Mouse (Mus musculus) forebrain, embryonic 10.5 days (tissue): ENCODE results near the gene Lpar1. TPM values are rescaled to one million over a fixed set of nuclear protein-coding genes. Genes with fewer than 3 reads are reported as not detected.

ENCODE experiments used
- DNase-seq: peaks from one replicate; pipeline ENCODE4 v3.0.0-alpha.2; 2017; ENCODE audit warnings: low spot score; ENCODE audit errors: extremely low spot score
- H3K27ac ChIP-seq: fragments of 300-500 bp; sonication (generic); 2 replicates; pipeline ENCODE4 v1.5.1; 2016; ENCODE audit warnings: mild to moderate bottlenecking
- H3K27me3 ChIP-seq: fragments of 300-500 bp; sonication (generic); 2 replicates; pipeline ENCODE4 v1.6.1; 2016; ENCODE audit warnings: mild to moderate bottlenecking; ENCODE audit not compliant: poor library complexity, severe bottlenecking
- H3K36me3 ChIP-seq: fragments of 300-500 bp; sonication (generic); replicated peaks from 2 replicates; pipeline ENCODE4 v1.6.1; 2016; ENCODE audit warnings: mild to moderate bottlenecking, moderate library complexity
- H3K4me1 ChIP-seq: fragments of 300-500 bp; sonication (generic); 2 replicates; pipeline ENCODE4 v1.6.1; 2016
- H3K4me3 ChIP-seq: fragments of 300-500 bp; sonication (generic); 2 replicates; pipeline ENCODE4 v1.5.1; 2016; ENCODE audit warnings: mild to moderate bottlenecking, moderate library complexity
- H3K9me3 ChIP-seq: fragments of 300-500 bp; sonication (generic); 2 replicates; pipeline ENCODE4 v1.6.1; 2016; ENCODE audit warnings: mild to moderate bottlenecking, moderate library complexity
- WGBS: fragments of 180-500 bp; shearing (Covaris S2); methylation state at CpG from one replicate; pipeline ENCODE4 v1.1.7; 2016; 5-methylcytosine and 5-hydroxymethylcytosine counted together
- microRNA-seq: library from miRNA; unstranded; fragments of <30 nt; microRNA quantifications from one replicate; pipeline ENCODE4, GENCODE M21; 2017
- polyA plus RNA-seq: library from polyadenylated mRNA; unstranded; fragments of >200 nt; fragmentation: Nextera tagmentation; extraction: Ambion mirVana; gene quantifications from 2 replicates; pipeline ENCODE4 v1.2.1, GENCODE M21; 2016

Lpar1 gene
- polyA plus RNA-seq, 1 experiment from 2014 or later: 60.9 TPM

DNA sequence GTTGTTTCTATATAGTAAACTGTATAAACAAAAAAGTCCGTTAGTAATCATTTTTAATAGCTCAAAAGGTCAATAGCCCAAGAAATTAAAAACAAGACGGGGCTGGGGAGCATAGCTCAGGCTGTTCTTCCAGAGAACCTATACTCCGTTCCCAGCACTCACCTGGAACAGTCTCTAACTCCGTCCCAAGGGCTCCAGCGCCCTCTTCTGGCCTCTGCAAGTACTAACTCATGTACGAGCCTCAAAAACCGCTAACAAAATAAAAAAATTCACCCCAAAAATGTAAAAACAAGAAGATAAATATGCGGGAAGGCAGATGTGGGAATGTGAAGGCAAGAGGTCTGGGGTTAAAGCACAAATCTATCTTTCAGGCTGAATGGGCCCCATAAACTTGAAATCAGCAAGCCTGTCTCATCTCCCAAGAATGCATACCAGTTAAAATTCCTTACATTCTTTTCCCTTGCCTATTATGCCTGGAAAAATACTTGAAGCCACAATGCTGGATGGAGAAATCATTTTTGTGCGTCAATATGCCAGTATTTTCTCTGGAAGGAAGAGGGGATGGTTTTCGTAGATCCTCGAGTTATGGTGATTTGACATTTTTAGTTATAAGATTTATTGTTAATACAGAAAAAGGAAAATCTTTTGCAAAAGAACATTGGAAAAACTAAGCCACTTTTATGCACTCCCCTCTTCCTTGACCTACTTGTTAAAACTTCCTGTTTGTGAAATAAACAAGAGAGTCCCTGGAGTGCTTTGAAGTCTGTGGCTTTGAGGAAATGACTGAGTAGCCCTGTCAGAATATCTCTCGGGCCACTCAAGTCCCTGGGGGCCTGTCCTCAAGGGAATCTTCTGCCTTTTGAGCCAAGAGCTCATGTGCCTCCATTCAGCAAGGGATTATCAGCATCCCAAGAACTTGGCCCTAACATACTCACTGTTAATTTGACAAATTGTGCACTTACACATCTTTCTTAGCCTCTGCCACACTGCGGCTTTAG is 140.2 kb downstream of the Lpar1 start:
- peaks cover 3% of the 10 kb centered on the region; the same call in 1 of the 2 replicates for H3K4me1 ChIP-seq
- peaks cover 4% of the 10 kb centered on the region; the same call in 1 of the 2 replicates for H3K9me3 ChIP-seq
- H3K36me3 ChIP-seq: no peaks in the 10 kb centered on the region
- no peaks in the 10 kb centered on the region for H3K27me3 ChIP-seq
- DNase-seq: no peak
- 82% methylated on average over 13 of the region's 13 CpGs for WGBS
- no peak overlapping the region for H3K4me3 ChIP-seq
- H3K27ac ChIP-seq: no peak overlapping the region

DNA sequence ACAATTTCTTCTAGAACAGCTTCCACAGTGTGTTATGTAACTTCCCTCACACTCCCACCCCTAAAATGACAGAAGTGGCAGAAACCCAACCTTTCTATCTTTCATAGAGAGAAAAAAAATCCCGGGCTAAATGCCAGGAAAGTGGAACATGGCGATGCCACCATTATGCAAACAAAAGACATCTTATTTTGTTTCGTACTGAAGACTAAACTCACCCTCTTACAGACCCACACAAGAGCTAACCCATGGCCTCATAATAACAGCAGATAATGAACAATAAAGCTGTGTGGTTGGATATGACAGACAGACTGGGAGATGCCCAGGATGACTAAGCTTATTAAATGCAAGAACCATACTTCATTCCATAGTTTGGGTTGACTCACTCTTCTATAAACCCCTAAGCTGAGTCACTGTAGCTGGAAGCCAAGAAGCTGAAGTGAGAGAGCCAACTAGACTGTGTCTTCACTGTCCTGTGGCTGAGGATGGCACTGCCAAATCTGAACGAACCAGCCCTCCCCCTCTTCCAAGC is 151.7 kb downstream of the Lpar1 start:
- Histone ChIP-seq H3K9me3 (no peaks in the 10 kb centered on the region), H3K4me3 (no peak overlapping the region), H3K27me3 (no peaks in the 10 kb centered on the region), H3K4me1 (no peaks in the 10 kb centered on the region), H3K27ac (no peak overlapping the region), H3K36me3 (no peaks in the 10 kb centered on the region)
- no peak for DNase-seq
- 88% methylated on average over 4 of the region's 4 CpGs for WGBS

DNA sequence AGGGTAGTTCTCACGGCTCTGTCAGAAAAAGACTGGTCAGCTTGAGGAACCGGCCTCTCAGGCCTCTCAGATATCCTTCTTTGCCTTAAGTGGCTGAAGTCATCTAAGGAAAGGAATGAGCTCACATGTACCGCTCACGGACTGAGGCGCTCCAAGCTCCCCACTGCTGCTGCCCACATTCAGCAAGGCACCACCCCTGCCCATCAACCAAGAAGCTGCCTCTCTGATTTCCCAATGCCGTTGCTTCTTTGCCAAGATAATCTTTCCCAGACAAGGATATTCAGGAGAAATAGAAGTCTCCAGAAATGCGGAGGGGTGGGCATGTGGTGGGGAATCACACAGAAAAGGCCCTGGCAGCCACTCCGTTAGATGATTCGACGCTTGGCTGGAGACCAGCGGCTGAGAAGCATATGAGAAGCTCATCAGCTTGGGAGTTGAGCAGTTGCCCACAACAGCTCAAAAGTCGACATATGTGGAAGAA is 152.8 kb downstream of the Lpar1 start:
- Histone ChIP-seq H3K4me1 (no peaks in the 10 kb centered on the region), H3K27ac (no peak overlapping the region), H3K9me3 (no peaks in the 10 kb centered on the region), H3K4me3 (no peak overlapping the region), H3K27me3 (no peaks in the 10 kb centered on the region), H3K36me3 (no peaks in the 10 kb centered on the region)
- WGBS: 95% methylated on average over 12 of the region's 12 CpGs
- no peak for DNase-seq

Small RNAs within 50 kb of the gene (microRNA-seq; reads per million reads assigned to microRNA genes)
- gene Mir3095: 4.2 reads per million, percentile 10 among the genes with 10 or more reads in this experiment

Other genes with a start within 250 kb of the Lpar1 start
- not detected in 2 replicates for gene Olfr267, start 233.8 kb upstream of the Lpar1 start, polyA plus RNA-seq